Mouse (Mus musculus): ENCODE data around the gene Krt7.

- TF ChIP-seq CTCF (IDR thresholded peaks at IDR 0.05; ENCODE audit: borderline replicate concordance, control insufficient read depth, extremely low read depth, insufficient read depth, low read length, poor library complexity), result no peak
- TF ChIP-seq POLR2A (IDR thresholded peaks at IDR 0.05; ENCODE audit: control insufficient read depth, extremely low read depth, insufficient read depth, low read length, poor library complexity), result no peak
Observed at GRCm38 (mm10) chr15:101384610-101385009, 26.2 kb upstream of the Krt7 start.

Data from thymus, adult 2 months (tissue).